Mouse (Mus musculus) CH12.LX (cell line): ENCODE data around the gene Agxt. TPM values are rescaled to one million over a fixed set of nuclear protein-coding genes. Genes with fewer than 3 reads are reported as not detected.

Experiments
- DNase-seq: peaks from one replicate; pipeline ENCODE4 v3.0.0-alpha.2; 2013; ENCODE audit errors: extremely low read depth
- H3K27ac ChIP-seq: 2 replicates; pipeline ENCODE4 v1.5.1; 2012; ENCODE audit warnings: low read depth, mild to moderate bottlenecking, control low read depth, moderate library complexity; ENCODE audit not compliant: insufficient read depth
- H3K27me3 ChIP-seq: replicated peaks from 2 replicates; pipeline ENCODE3; 2012; ENCODE audit warnings: inconsistent platforms
- H3K36me3 ChIP-seq, 2 experiments: replicated peaks in 1 of 2; 2 replicates each; pipeline versions ENCODE3 to v1.6.1; 2012; ENCODE audit warnings: inconsistent platforms in 1 of 2, low read length in 1 of 2, mild to moderate bottlenecking in 1 of 2, mixed read lengths in 1 of 2, moderate library complexity in 1 of 2; ENCODE audit not compliant: control insufficient read depth in 1 of 2, insufficient read depth in 1 of 2
- H3K4me1 ChIP-seq, 2 experiments: 2 replicates each; pipeline ENCODE4 v1.6.1; 2012; ENCODE audit warnings: inconsistent platforms in 1 of 2, moderate library complexity in 1 of 2; ENCODE audit not compliant: insufficient read depth in 2 of 2, control insufficient read depth in 1 of 2
- H3K4me2 ChIP-seq: 2 replicates; pipeline ENCODE4 v1.6.1; 2012; ENCODE audit warnings: low read depth, mild to moderate bottlenecking, control low read depth; ENCODE audit not compliant: poor library complexity, insufficient read depth, severe bottlenecking
- H3K4me3 ChIP-seq, 3 experiments: fragments of 150-350 bp in 1 of 3; sonication (generic) in 1 of 3; replicated peaks in 1 of 3; 2 replicates each; pipeline versions ENCODE3 to v1.5.1; 2011 to 2012; ENCODE audit warnings: low read depth in 2 of 3, low read length in 2 of 3, mild to moderate bottlenecking in 2 of 3, moderate library complexity in 2 of 3, control low read depth in 1 of 3, improper control_type of control experiment in 1 of 3, inconsistent platforms in 1 of 3, mixed read lengths in 1 of 3; ENCODE audit not compliant: poor library complexity in 1 of 3
- H3K79me2 ChIP-seq: replicated peaks from 2 replicates; pipeline ENCODE4 v1.6.1; 2012; ENCODE audit warnings: mild to moderate bottlenecking, moderate library complexity; ENCODE audit not compliant: control insufficient read depth, poor library complexity, insufficient read depth, severe bottlenecking; ENCODE audit errors: extremely low read depth
- H3K9ac ChIP-seq: 2 replicates; pipeline ENCODE4 v1.6.1; 2012; ENCODE audit warnings: low read depth, mild to moderate bottlenecking, control low read depth, moderate library complexity; ENCODE audit not compliant: insufficient read depth
- H3K9me3 ChIP-seq: replicated peaks from 2 replicates; pipeline ENCODE3; 2012; ENCODE audit warnings: low read length, inconsistent platforms, mixed read lengths
- CHD1 ChIP-seq: IDR thresholded peaks from 2 replicates; pipeline ENCODE4 v1.6.1; 2012; ENCODE audit warnings: low read depth, low read length, improper control_type of control experiment, inconsistent platforms
- CHD2 ChIP-seq: IDR thresholded peaks from 2 replicates; pipeline ENCODE4 v1.6.1; 2011; ENCODE audit warnings: low read length, improper control_type of control experiment
- E2F4 ChIP-seq: IDR thresholded peaks from 2 replicates; pipeline ENCODE4 v1.6.1; 2011; ENCODE audit warnings: low read depth, low read length, improper control_type of control experiment; ENCODE audit not compliant: insufficient replicate concordance
- GABPA ChIP-seq: IDR thresholded peaks from 2 replicates; pipeline ENCODE4 v1.6.1; 2012; ENCODE audit warnings: low read depth, low read length, improper control_type of control experiment, inconsistent platforms; ENCODE audit not compliant: insufficient replicate concordance
- HCFC1 ChIP-seq: IDR thresholded peaks from 2 replicates; pipeline ENCODE4 v1.6.1; 2012; ENCODE audit warnings: low read depth, mild to moderate bottlenecking, inconsistent platforms, low read length, improper control_type of control experiment
- IRF4 ChIP-seq: IDR thresholded peaks from 2 replicates; pipeline ENCODE4 v1.6.1; 2014; ENCODE audit warnings: low read depth, mild to moderate bottlenecking, inconsistent platforms, low read length, improper control_type of control experiment
- KAT2A ChIP-seq: IDR thresholded peaks from 2 replicates; pipeline ENCODE4 v1.6.1; 2012; ENCODE audit warnings: low read length, improper control_type of control experiment, inconsistent platforms; ENCODE audit not compliant: insufficient replicate concordance
- MAZ ChIP-seq: IDR thresholded peaks from 2 replicates; pipeline ENCODE4 v1.6.1; 2012; ENCODE audit warnings: low read depth, mild to moderate bottlenecking, inconsistent platforms, low read length, improper control_type of control experiment, moderate library complexity
- NELFE ChIP-seq: IDR thresholded peaks from 2 replicates; pipeline ENCODE4 v1.6.1; 2011; ENCODE audit warnings: low read depth, low read length, improper control_type of control experiment
- NRF1 ChIP-seq: IDR thresholded peaks from 2 replicates; pipeline ENCODE4 v1.6.1; 2014; ENCODE audit warnings: low read depth, mild to moderate bottlenecking, inconsistent platforms, low read length, improper control_type of control experiment, moderate library complexity
- POLR2AphosphoS2 ChIP-seq: IDR thresholded peaks from 2 replicates; pipeline ENCODE4 v1.6.1; 2011; ENCODE audit warnings: low read depth, low read length, improper control_type of control experiment
- RAD21 ChIP-seq: IDR thresholded peaks from 2 replicates; pipeline ENCODE4 v1.6.1; 2011; ENCODE audit warnings: low read depth, mild to moderate bottlenecking, low read length, improper control_type of control experiment, moderate library complexity
- RCOR1 ChIP-seq: conservative IDR thresholded peaks from 2 replicates; pipeline ENCODE4 v1.6.1; 2012; ENCODE audit warnings: low read depth, mild to moderate bottlenecking, inconsistent platforms, low read length, improper control_type of control experiment
- SIN3A ChIP-seq: IDR thresholded peaks from 2 replicates; pipeline ENCODE4 v1.6.1; 2012; ENCODE audit warnings: low read length, improper control_type of control experiment, inconsistent platforms
- TBP ChIP-seq: conservative IDR thresholded peaks from 2 replicates; pipeline ENCODE4 v1.6.1; 2011; ENCODE audit warnings: low read depth, low read length, improper control_type of control experiment
- TCF12 ChIP-seq: IDR thresholded peaks from 2 replicates; pipeline ENCODE4 v1.6.1; 2014; ENCODE audit warnings: low read depth, mild to moderate bottlenecking, inconsistent platforms, low read length, improper control_type of control experiment
- USF1 ChIP-seq: IDR thresholded peaks from 2 replicates; pipeline ENCODE4 v1.6.1; 2014; ENCODE audit warnings: low read depth, mild to moderate bottlenecking, inconsistent platforms, low read length, improper control_type of control experiment
- ZC3H11A ChIP-seq: IDR thresholded peaks from 2 replicates; pipeline ENCODE4 v1.6.1; 2012; ENCODE audit warnings: low read depth, mild to moderate bottlenecking, inconsistent platforms, low read length, improper control_type of control experiment
- ZKSCAN1 ChIP-seq: IDR thresholded peaks from 2 replicates; pipeline ENCODE4 v1.6.1; 2012; ENCODE audit warnings: low read depth, inconsistent platforms, low read length, improper control_type of control experiment, borderline replicate concordance
- ZMIZ1 ChIP-seq: IDR thresholded peaks from 2 replicates; pipeline ENCODE4 v1.6.1; 2012; ENCODE audit warnings: low read depth, mild to moderate bottlenecking, inconsistent platforms, low read length, improper control_type of control experiment
- ZNF384 ChIP-seq: IDR thresholded peaks from 2 replicates; pipeline ENCODE4 v1.6.1; 2012; ENCODE audit warnings: low read depth, low read length, improper control_type of control experiment, inconsistent platforms
- dilution Hi-C: fragments of 300-500 bp; cut with MboI; formaldehyde crosslinking; loops from 2 replicates; pipeline ENCODE4 v1.14.3; 2020; ENCODE audit warnings: low sequenced_read_pairs; ENCODE audit not compliant: extremely low pct_unique_long_range_greater_than_20kb, extremely low pct_ligation_motif_present
- in situ Hi-C: fragments of 300-500 bp; cut with MboI; formaldehyde crosslinking; loops from 3 replicates; pipeline ENCODE4 v1.14.3; 2019; ENCODE audit warnings: low sequenced_read_pairs, low pct_ligation_motif_present, low pct_unique_long_range_greater_than_20kb, mixed read lengths
- polyA plus RNA-seq: library from polyadenylated mRNA; unstranded; fragments of >175 nt; gene quantifications from 2 replicates; pipeline ENCODE4 v1.2.1, GENCODE M21; 2012; ENCODE audit warnings: low read depth; ENCODE audit not compliant: insufficient read length
- total RNA-seq, 2 experiments: library from RNA; depleted of rRNA; stranded (reverse); fragments of 300-350 nt in 1 of 2; fragments of >200 nt in 1 of 2; gene quantifications; 2 replicates each; pipeline ENCODE4 v1.2.3; 2012 to 2014

The Agxt gene
- total and polyA plus RNA-seq, 3 experiments, result not detected

DNA sequence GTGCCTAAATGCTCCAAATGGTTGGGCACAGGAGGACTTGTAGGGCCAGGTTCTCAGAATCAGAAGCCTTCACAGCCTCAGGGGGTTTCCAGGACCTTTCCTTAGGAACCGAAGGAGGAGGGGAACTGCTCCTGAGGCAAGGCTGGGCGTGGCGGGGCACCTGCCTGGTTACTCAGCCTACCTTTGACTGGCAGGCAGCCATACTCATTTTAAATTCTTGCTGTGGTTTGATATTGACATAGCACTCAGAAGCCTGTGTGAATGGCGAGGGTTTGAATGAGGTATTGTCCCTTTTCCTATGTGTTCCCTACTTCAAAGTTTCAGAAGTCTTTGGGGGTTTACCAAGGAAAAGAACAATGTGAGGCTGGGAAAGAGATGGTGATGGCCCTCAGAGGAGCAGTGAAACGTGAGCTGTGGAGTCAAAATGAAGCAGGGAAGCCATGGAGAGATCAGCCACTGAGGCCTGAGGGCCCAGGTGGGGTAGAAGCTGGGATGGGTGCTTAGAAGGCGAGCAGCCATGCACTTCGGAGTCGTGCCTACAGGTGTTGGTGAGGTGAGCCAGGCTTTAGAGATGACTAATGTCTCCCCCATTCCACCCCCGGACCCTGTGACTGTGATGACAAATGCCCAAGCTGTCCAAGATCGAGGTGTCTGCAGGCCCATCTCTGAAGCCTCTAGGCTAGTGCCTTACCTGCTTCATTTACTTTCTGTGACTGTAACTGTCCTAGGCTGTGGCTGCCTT lies 4.6 kb upstream of the Agxt start:
- no peak overlapping the region for H3K4me3 ChIP-seq
- in situ Hi-C loops, result no loop called here
- TF ChIP-seq NELFE (no peak), ZNF384 (no peak), RCOR1 (no peak), CHD1 (no peak), RAD21 (no peak), ZC3H11A (no peak), E2F4 (no peak), USF1 (no peak), TBP (no peak), HCFC1 (no peak), TCF12 (no peak), ZMIZ1 (no peak), SIN3A (no peak), ZKSCAN1 (no peak), MAZ (no peak)
- TF ChIP-seq, all 38 proteins: peak for 0
- Histone ChIP-seq H3K27me3 (peaks cover 86% of the 10 kb centered on the region), H3K79me2 (no peaks in the 10 kb centered on the region), H3K36me3 (no peaks in the 10 kb centered on the region), H3K27ac (no peak overlapping the region), H3K4me2 (no peak overlapping the region), H3K9ac (no peak overlapping the region), H3K4me1 (no peaks in the 10 kb centered on the region), H3K9me3 (peaks cover 3% of the 10 kb centered on the region)
- dilution Hi-C loops, result no loop called here
- DNase-seq, result no peak

DNA sequence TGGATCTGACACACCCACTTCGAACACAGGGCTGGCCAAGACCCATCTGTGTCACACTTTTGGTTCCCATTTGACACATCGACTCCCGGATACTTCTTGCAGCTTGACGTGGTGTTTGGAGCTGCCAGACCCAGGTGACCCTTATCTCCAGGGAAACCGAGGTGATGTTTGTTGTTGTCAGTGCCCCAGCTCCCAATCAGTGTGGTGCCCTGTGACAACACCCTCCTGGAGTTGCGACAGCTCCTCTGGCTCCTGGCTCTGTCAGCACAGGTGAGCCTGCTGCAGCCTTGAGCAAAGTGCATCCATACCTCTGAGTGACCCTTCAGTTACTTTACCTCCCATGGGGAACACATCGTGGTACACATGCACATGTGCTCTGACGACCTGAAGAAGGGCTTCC lies 2.4 kb upstream of the Agxt start:
- dilution Hi-C loops, result no loop called here

More for the DNA sequence above, 2.4 kb upstream of the Agxt start:
- Histone ChIP-seq H3K27ac (no peak overlapping the region), H3K4me3 (no peak overlapping the region), H3K9me3 (no peaks in the 10 kb centered on the region), H3K36me3 (no peaks in the 10 kb centered on the region), H3K4me1 (no peaks in the 10 kb centered on the region), H3K27me3 (peaks cover 92% of the 10 kb centered on the region), H3K4me2 (no peak overlapping the region), H3K9ac (no peak overlapping the region), H3K79me2 (no peaks in the 10 kb centered on the region)
- in situ Hi-C loops, result no loop called here
- DNase-seq, result no peak
- TF ChIP-seq NRF1 (no peak), KAT2A (no peak), RAD21 (no peak), ZNF384 (no peak), SIN3A (no peak), GABPA (no peak), NELFE (no peak), CHD2 (no peak), POLR2AphosphoS2 (no peak), HCFC1 (no peak), IRF4 (no peak)
